In the genomic region with DNA sequence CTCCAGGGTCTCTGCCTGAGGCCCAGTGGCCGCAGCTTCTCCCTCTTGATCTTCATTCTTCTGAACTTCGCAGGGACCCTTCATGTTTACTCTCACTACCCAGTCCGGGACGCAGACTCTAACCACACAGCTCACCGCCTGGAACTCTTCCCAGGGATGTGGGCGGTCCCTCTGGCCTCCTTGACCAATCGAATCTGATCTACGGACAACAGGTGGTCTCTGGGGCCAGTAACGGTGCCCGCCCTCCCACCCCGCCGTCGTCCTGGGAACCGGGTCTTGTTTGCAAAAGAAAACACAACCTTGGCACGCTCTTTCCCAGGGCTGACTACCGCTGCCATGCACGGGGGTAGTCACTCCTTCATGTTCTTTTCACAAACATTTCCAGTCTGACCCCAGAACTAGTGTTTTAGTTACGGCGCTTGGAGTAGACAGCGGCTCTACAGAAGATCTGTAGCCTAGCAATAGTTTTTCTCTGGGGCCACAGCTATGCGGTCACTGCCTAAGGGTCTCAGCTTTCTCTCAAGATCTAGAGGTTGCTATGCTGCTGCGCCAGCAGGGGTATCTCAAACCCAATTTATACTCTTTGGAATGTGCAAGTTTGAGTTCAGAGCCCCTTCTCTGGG, we compare ENCODE assay signal across 8 mouse cellular contexts. TPM values are rescaled to one million over a fixed set of nuclear protein-coding genes. Genes with fewer than 3 reads are reported as not detected.
DNase-seq lines count a peak whose midpoint lies in the region; ATAC-seq and TF ChIP-seq lines count a peak whose summit lies in the region.

Lrrc74b (minus strand) TSS at position 120 of the 623 bp plus-strand sequence.

- H3K9ac ChIP-seq in embryonic facial prominence, embryonic 14.5 days (ENCODE audit: low read depth, low read length), result peak within 1 kb of the TSS; percentile 37
- H3K9ac ChIP-seq in heart, embryonic 13.5 days, result peak within 1 kb of the TSS; percentile 64
- peak within 1 kb of the TSS; percentile 24; the same call in 1 of the 2 replicates for H3K9ac ChIP-seq in kidney, embryonic 15.5 days
- H3K9ac ChIP-seq in stomach, embryonic 16.5 days (ENCODE audit: low read length), result peak within 1 kb of the TSS; percentile 59

- peak within 1 kb of the TSS; percentile 57 for H3K4me2 ChIP-seq in embryonic facial prominence, embryonic 14.5 days (ENCODE audit: low read depth, low read length)
- peak within 1 kb of the TSS; percentile 74 for H3K4me2 ChIP-seq in heart, embryonic 13.5 days
- H3K4me2 ChIP-seq in kidney, embryonic 15.5 days, result peak within 1 kb of the TSS; percentile 63
- H3K4me2 ChIP-seq in stomach, embryonic 16.5 days (ENCODE audit: low read depth, low read length), result peak within 1 kb of the TSS; percentile 57

- H3K27me3 ChIP-seq in embryonic facial prominence, embryonic 14.5 days (replicated peaks; ENCODE audit: control insufficient read depth, insufficient read depth, low read length), result peaks cover 9% of the 10 kb centered on the region
- H3K27me3 ChIP-seq in heart, embryonic 13.5 days (replicated peaks), result peaks cover 14% of the 10 kb centered on the region
- H3K27me3 ChIP-seq in kidney, embryonic 15.5 days, result peaks cover 8% of the 10 kb centered on the region
- H3K27me3 ChIP-seq in stomach, embryonic 16.5 days (ENCODE audit: control insufficient read depth, insufficient read depth, low read length), result no peaks in the 10 kb centered on the region

- peak within 1 kb of the TSS; percentile 70 for H3K27ac ChIP-seq in layer of hippocampus, adult 2 months
- H3K27ac ChIP-seq in embryonic facial prominence, embryonic 14.5 days (replicated peaks; ENCODE audit: low read depth, low read length), result peak within 1 kb of the TSS; percentile 65; the same call in 1 of the 2 replicates
- peak within 1 kb of the TSS; percentile 67 for H3K27ac ChIP-seq in heart, embryonic 13.5 days (replicated peaks)
- peak within 1 kb of the TSS; percentile 80 for H3K27ac ChIP-seq in kidney, embryonic 15.5 days
- H3K27ac ChIP-seq in stomach, embryonic 16.5 days (ENCODE audit: low read length), result peak within 1 kb of the TSS; percentile 84

- no peaks in the 10 kb centered on the region for H3K9me3 ChIP-seq in embryonic facial prominence, embryonic 14.5 days (ENCODE audit: control insufficient read depth, low read length)
- no peaks in the 10 kb centered on the region for H3K9me3 ChIP-seq in heart, embryonic 13.5 days
- H3K9me3 ChIP-seq in kidney, embryonic 15.5 days (replicated peaks), result no peaks in the 10 kb centered on the region
- H3K9me3 ChIP-seq in stomach, embryonic 16.5 days (replicated peaks; ENCODE audit: control insufficient read depth, low read length), result no peaks in the 10 kb centered on the region

- 1% methylated on average over 20 of the region's 22 CpGs for WGBS in embryonic facial prominence, embryonic 14.5 days
- WGBS in heart, embryonic 13.5 days, result 2% methylated on average over 22 of the region's 22 CpGs
- 1% methylated on average over 22 of the region's 22 CpGs for WGBS in kidney, embryonic 15.5 days
- 2% methylated on average over 22 of the region's 22 CpGs for WGBS in stomach, embryonic 16.5 days

- H3K4me3 ChIP-seq in layer of hippocampus, adult 2 months, result peak within 1 kb of the TSS; percentile 48
- H3K4me3 ChIP-seq in embryonic facial prominence, embryonic 14.5 days (ENCODE audit: low read depth, low read length), result peak within 1 kb of the TSS; percentile 27
- peak within 1 kb of the TSS; percentile 45 for H3K4me3 ChIP-seq in heart, embryonic 13.5 days
- peak within 1 kb of the TSS; percentile 35 for H3K4me3 ChIP-seq in kidney, embryonic 15.5 days (replicated peaks)
- H3K4me3 ChIP-seq in stomach, embryonic 16.5 days (replicated peaks; ENCODE audit: low read length), result peak within 1 kb of the TSS; percentile 24

- H3K36me3 ChIP-seq in embryonic facial prominence, embryonic 14.5 days (ENCODE audit: control insufficient read depth, insufficient read depth, low read length), result no peaks in the 10 kb centered on the region
- H3K36me3 ChIP-seq in heart, embryonic 13.5 days, result no peaks in the 10 kb centered on the region
- H3K36me3 ChIP-seq in kidney, embryonic 15.5 days, result no peaks in the 10 kb centered on the region
- no peaks in the 10 kb centered on the region for H3K36me3 ChIP-seq in stomach, embryonic 16.5 days (ENCODE audit: control insufficient read depth, insufficient read depth, low read length)

- peaks cover 20% of the 10 kb centered on the region for H3K4me1 ChIP-seq in embryonic facial prominence, embryonic 14.5 days (ENCODE audit: control insufficient read depth, insufficient read depth, low read length)
- H3K4me1 ChIP-seq in heart, embryonic 13.5 days, result peaks cover 41% of the 10 kb centered on the region
- peaks cover 41% of the 10 kb centered on the region for H3K4me1 ChIP-seq in kidney, embryonic 15.5 days
- H3K4me1 ChIP-seq in stomach, embryonic 16.5 days (ENCODE audit: control insufficient read depth, insufficient read depth, low read length), result peaks cover 17% of the 10 kb centered on the region

- DNase-seq in layer of hippocampus, adult 2 months (ENCODE audit: low spot score in 2 of 2), result no peak
- no peak for DNase-seq in layer of hippocampus, adult 11-12 months (ENCODE audit: low spot score)
- peak; percentile 84 for DNase-seq in embryonic facial prominence, embryonic 14.5 days (ENCODE audit: low spot score)
- DNase-seq in lung, postnatal 25 days (ENCODE audit: low spot score), result peak; percentile 85
- no peak for DNase-seq in c-Kit-positive CD71-positive TER-119-positive erythroid progenitor cells, embryonic 14.5 days (ENCODE audit: low spot score)

- peak; percentile 89 for ATAC-seq in embryonic facial prominence, embryonic 14.5 days (ENCODE audit: low read depth)
- ATAC-seq in heart, embryonic 13.5 days (ENCODE audit: extremely low read depth, insufficient number of reproducible peaks, low FRiP score, low TSS enrichment), result peak; percentile 55; the same call in 1 of the 2 replicates
- ATAC-seq in kidney, embryonic 15.5 days (replicated peaks; ENCODE audit: low FRiP score), result peak; percentile 84
- peak; percentile 90 for ATAC-seq in stomach, embryonic 16.5 days (ENCODE audit: insufficient read depth, low FRiP score)

- TF ChIP-seq CTCF in layer of hippocampus, adult 2 months (conservative IDR thresholded peaks at IDR 0.05), result 0 out of 2 replicates have a peak, but pooled peaks have one; percentile 6

RNA-seq across cellular contexts. Expression of gene Lrrc74b, which starts in this region (rescaled TPM):
- under 1 TPM; 0.36 to 0.56 TPM for total RNA-seq in layer of hippocampus, adult 2 months (2021)
- 0.69 and 1.8 TPM in 2 replicates for polyA plus RNA-seq in embryonic facial prominence, embryonic 14.5 days (2014; fragmentation: Nextera tagmentation; extraction: Ambion mirVana)
- polyA plus RNA-seq in heart, embryonic 13.5 days (2015; fragmentation: Nextera tagmentation; extraction: Ambion mirVana), result 0.19 TPM in 2 replicates
- 0.23 and 0.24 TPM in 2 replicates for polyA plus RNA-seq in kidney, embryonic 15.5 days (2015; fragmentation: Nextera tagmentation; extraction: Ambion mirVana)
- 0.34 and 0.51 TPM in 2 replicates for polyA plus RNA-seq in stomach, embryonic 16.5 days (2015; fragmentation: Nextera tagmentation; extraction: Ambion mirVana)

Comparison
In these comparisons a context has a peak if more than half of its experiments do, and no peak if none do; other contexts are left out.
1. Peak in ATAC-seq, H3K4me3 ChIP-seq, H3K27ac ChIP-seq, H3K9ac ChIP-seq and H3K4me2 ChIP-seq in heart, embryonic 13.5 days; RNA of the gene not detected or under 1 TPM.
2. Peak in ATAC-seq, H3K4me3 ChIP-seq, H3K27ac ChIP-seq, H3K9ac ChIP-seq and H3K4me2 ChIP-seq in kidney, embryonic 15.5 days; RNA of the gene not detected or under 1 TPM.
3. Peak in ATAC-seq, H3K4me3 ChIP-seq, H3K27ac ChIP-seq, H3K9ac ChIP-seq and H3K4me2 ChIP-seq in stomach, embryonic 16.5 days; RNA of the gene not detected or under 1 TPM.
4. DNase-seq: peak in embryonic facial prominence, embryonic 14.5 days (single experiment) and lung, postnatal 25 days (single experiment); none in layer of hippocampus, adult 2 months (0 of 2), layer of hippocampus, adult 11-12 months (single experiment) and c-Kit-positive CD71-positive TER-119-positive erythroid progenitor cells, embryonic 14.5 days (single experiment).
5. Peak in every context shown above with its lines, with median percentiles within 50 percentile points of each other: H3K27ac ChIP-seq, H3K4me3 ChIP-seq, ATAC-seq, H3K4me2 ChIP-seq and H3K9ac ChIP-seq.